In the genomic region with DNA sequence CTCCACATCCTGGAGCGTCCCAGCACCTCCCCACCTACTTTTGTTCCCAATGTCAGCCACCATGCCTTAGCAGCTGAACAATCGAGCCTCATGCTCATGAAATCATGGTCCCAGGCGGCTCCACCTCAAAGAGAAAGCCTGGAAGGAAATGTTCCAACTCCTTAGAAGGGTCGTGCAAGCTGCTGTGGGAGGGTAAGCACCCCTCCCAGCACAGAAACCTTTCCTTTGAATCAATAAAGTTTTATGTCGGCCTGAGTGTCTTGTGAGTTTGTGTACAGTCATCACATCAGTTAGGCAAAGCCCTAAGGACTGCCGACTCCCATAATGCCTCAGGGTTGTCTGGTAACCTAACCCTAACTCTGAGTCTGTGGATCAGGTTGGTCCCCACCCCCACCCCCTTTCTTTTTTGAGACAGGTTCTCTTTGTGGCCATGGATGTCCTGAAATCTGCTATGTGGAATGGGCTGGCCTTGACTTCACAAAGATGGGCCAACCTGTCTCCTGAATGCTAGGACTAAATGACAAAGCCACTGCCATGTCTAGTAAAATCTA, we compare ENCODE assay signal across 14 mouse cellular contexts. TPM values are rescaled to one million over a fixed set of nuclear protein-coding genes. Genes with fewer than 3 reads are reported as not detected.
DNase-seq lines count a peak whose midpoint lies in the region; ATAC-seq and TF ChIP-seq lines count a peak whose summit lies in the region.
"Had no signal": no experiment of that assay in that cellular context is flagged by ENCODE, and none has a peak within 500 bp of the region (broad histone marks: within the 10 kb centered on the region; RNA-seq: fewer than 3 reads in every experiment).

No protein-coding gene starts in this region.

- H3K9me3 ChIP-seq in lung, embryonic 14.5 days (ENCODE audit: low read depth, low read length): no peaks in the 10 kb centered on the region
- no peaks in the 10 kb centered on the region for H3K9me3 ChIP-seq in embryonic facial prominence, embryonic 10.5 days
- no peaks in the 10 kb centered on the region for H3K9me3 ChIP-seq in liver, embryonic 16.5 days (replicated peaks; ENCODE audit: control insufficient read depth, low read length)
- no peaks in the 10 kb centered on the region for H3K9me3 ChIP-seq in midbrain, embryonic 11.5 days (ENCODE audit: control insufficient read depth, low read length)
- H3K9me3 ChIP-seq: intestine, embryonic 15.5 days had no signal

- 65% methylated on average over 6 of the region's 6 CpGs for WGBS in lung, embryonic 14.5 days
- WGBS in embryonic facial prominence, embryonic 10.5 days: 72% methylated on average over 6 of the region's 6 CpGs
- WGBS in liver, embryonic 16.5 days (ENCODE audit: insufficient replicate concordance): 38% methylated on average over 6 of the region's 6 CpGs
- 70% methylated on average over 6 of the region's 6 CpGs for WGBS in midbrain, embryonic 11.5 days

- peak overlapping the region; percentile 58; the same call in 1 of the 2 replicates for H3K27ac ChIP-seq in lung, embryonic 14.5 days (ENCODE audit: low read depth)
- H3K27ac ChIP-seq in embryonic facial prominence, embryonic 10.5 days (replicated peaks): no peak overlapping the region
- peak overlapping the region; percentile 96 for H3K27ac ChIP-seq in liver, embryonic 16.5 days (ENCODE audit: low read length)
- H3K27ac ChIP-seq in midbrain, embryonic 11.5 days (ENCODE audit: low read depth, low read length): no peak overlapping the region
- H3K27ac ChIP-seq: intestine, embryonic 15.5 days; stomach, postnatal 0 days had no signal

- no peak for ATAC-seq in lung, embryonic 14.5 days (ENCODE audit: insufficient read depth)
- ATAC-seq in liver, embryonic 16.5 days (ENCODE audit: low read depth): no peak
- no peak for ATAC-seq in midbrain, embryonic 11.5 days (ENCODE audit: low FRiP score)

- H3K36me3 ChIP-seq in lung, embryonic 14.5 days (ENCODE audit: insufficient read depth): peaks cover 9% of the 10 kb centered on the region; the same call in 1 of the 2 replicates
- H3K36me3 ChIP-seq in embryonic facial prominence, embryonic 10.5 days (replicated peaks): no peaks in the 10 kb centered on the region
- no peaks in the 10 kb centered on the region for H3K36me3 ChIP-seq in liver, embryonic 16.5 days (ENCODE audit: control insufficient read depth, insufficient read depth)
- no peaks in the 10 kb centered on the region for H3K36me3 ChIP-seq in midbrain, embryonic 11.5 days (ENCODE audit: control insufficient read depth, insufficient read depth, low read length)
- H3K36me3 ChIP-seq: intestine, embryonic 15.5 days had no signal

- intact Hi-C loops in heart, postnatal 10 days (cut with DNase I): loop anchor here (2.0 kb wide), 1 partner anchor 26 kb away; the partner anchor contains the start of gene Mrpl4

- H3K9ac ChIP-seq in lung, embryonic 14.5 days: no peak overlapping the region; the same call in 1 of the 2 replicates
- H3K9ac ChIP-seq in liver, embryonic 16.5 days (ENCODE audit: low read depth, low read length): peak overlapping the region; percentile 92
- no peak overlapping the region for H3K9ac ChIP-seq in midbrain, embryonic 11.5 days (ENCODE audit: low read length)

- peak overlapping the region; percentile 95 for H3K4me2 ChIP-seq in lung, embryonic 14.5 days
- peak overlapping the region; percentile 99 for H3K4me2 ChIP-seq in liver, embryonic 16.5 days (ENCODE audit: low read depth, low read length)
- H3K4me2 ChIP-seq in midbrain, embryonic 11.5 days: no peak overlapping the region

- peaks cover 31% of the 10 kb centered on the region for H3K27me3 ChIP-seq in lung, embryonic 14.5 days (ENCODE audit: insufficient read depth, low read length)
- peaks cover 87% of the 10 kb centered on the region for H3K27me3 ChIP-seq in embryonic facial prominence, embryonic 10.5 days (replicated peaks; ENCODE audit: low read depth, poor library complexity, severe bottlenecking)
- H3K27me3 ChIP-seq in liver, embryonic 16.5 days (ENCODE audit: control insufficient read depth, insufficient read depth, low read depth, low read length): peaks cover 20% of the 10 kb centered on the region
- peaks cover 56% of the 10 kb centered on the region for H3K27me3 ChIP-seq in midbrain, embryonic 11.5 days (ENCODE audit: control insufficient read depth, insufficient read depth, low read length)

- H3K4me3 ChIP-seq in lung, embryonic 14.5 days (ENCODE audit: low read depth, low read length): no peak overlapping the region
- 0 out of 2 replicates have a peak overlapping the region, but pooled peaks have one; percentile 57 for H3K4me3 ChIP-seq in embryonic facial prominence, embryonic 10.5 days
- peak overlapping the region; percentile 76 for H3K4me3 ChIP-seq in liver, embryonic 16.5 days (ENCODE audit: low read depth, low read length)
- no peak overlapping the region for H3K4me3 ChIP-seq in midbrain, embryonic 11.5 days (ENCODE audit: low read depth, low read length)

- peaks cover 26% of the 10 kb centered on the region; the same call in 1 of the 2 replicates for H3K4me1 ChIP-seq in lung, embryonic 14.5 days (ENCODE audit: insufficient read depth)
- peaks cover 53% of the 10 kb centered on the region for H3K4me1 ChIP-seq in embryonic facial prominence, embryonic 10.5 days
- H3K4me1 ChIP-seq in liver, embryonic 16.5 days (ENCODE audit: control insufficient read depth, low read depth, low read length): peaks cover 52% of the 10 kb centered on the region
- H3K4me1 ChIP-seq in midbrain, embryonic 11.5 days (ENCODE audit: control insufficient read depth, insufficient read depth, low read length): peaks cover 28% of the 10 kb centered on the region

- no peak for TF ChIP-seq CTCF in lung, embryonic 14.5 days (IDR thresholded peaks at IDR 0.05; ENCODE audit: low read depth)

- DNase-seq in heart, adult 11 months: peak; percentile 89
- no peak for DNase-seq in heart, postnatal 10 days
- DNase-seq in lung, embryonic 14.5 days: no peak
- no peak for DNase-seq in lung, postnatal 36 days
- no peak for DNase-seq in embryonic facial prominence, embryonic 10.5 days (ENCODE audit: low spot score)
- no peak for DNase-seq in left cerebral cortex, adult 18-20 months (ENCODE audit: low spot score in 2 of 2)
- DNase-seq in midbrain, embryonic 11.5 days (ENCODE audit: low spot score, missing footprints): no peak

RNA-seq across cellular contexts. Expression of gene Icam4, which starts 0.5 kb away (rescaled TPM):
- under 1 TPM; 0.53 to 0.79 TPM for total RNA-seq in heart, postnatal 10 days (2021)
- polyA plus RNA-seq in lung, embryonic 14.5 days (2014; fragmentation: Nextera tagmentation; extraction: Ambion mirVana): 1.5 TPM in 2 replicates
- polyA plus RNA-seq in embryonic facial prominence, embryonic 10.5 days (2016; fragmentation: Nextera tagmentation; extraction: Ambion mirVana): 3.8 and 5.1 TPM in 2 replicates
- 172 and 184 TPM in 2 replicates for polyA plus RNA-seq in liver, embryonic 16.5 days (2015; fragmentation: Nextera tagmentation; extraction: Ambion mirVana)
- 1 to 10 TPM in 1 of 2 experiments, under 1 TPM in 1; 0.98 to 1.7 TPM for total RNA-seq in left cerebral cortex, adult 18-20 months (2021)
- 5.4 and 9.2 TPM in 2 replicates for polyA plus RNA-seq in midbrain, embryonic 11.5 days (2014; fragmentation: Nextera tagmentation; extraction: Ambion mirVana)

RNA-seq across cellular contexts. Expression of gene Icam5, which starts 3.2 kb away (rescaled TPM):
- under 1 TPM; 0.10 to 0.12 TPM for total RNA-seq in heart, postnatal 10 days (2021)
- polyA plus RNA-seq in lung, embryonic 14.5 days (2014; fragmentation: Nextera tagmentation; extraction: Ambion mirVana): 0.09 and 0.31 TPM in 2 replicates
- polyA plus RNA-seq in embryonic facial prominence, embryonic 10.5 days (2016; fragmentation: Nextera tagmentation; extraction: Ambion mirVana): not detected in 2 replicates
- polyA plus RNA-seq in liver, embryonic 16.5 days (2015; fragmentation: Nextera tagmentation; extraction: Ambion mirVana): 0.26 and 0.30 TPM in 2 replicates
- 100 to 1,000 TPM; 203 to 239 TPM for total RNA-seq in left cerebral cortex, adult 18-20 months (2021)
- polyA plus RNA-seq in midbrain, embryonic 11.5 days (2014; fragmentation: Nextera tagmentation; extraction: Ambion mirVana): not detected in 2 replicates
- total RNA-seq: common myeloid progenitor, adult 5-6 weeks; gastrocnemius, postnatal 25 days had no signal
- polyA plus RNA-seq: hindbrain, embryonic 11.5 days had no signal

RNA-seq across cellular contexts. Expression of gene Icam1, which starts 12.8 kb away (rescaled TPM):
- 1 to 10 TPM; 8.9 to 9.5 TPM for total RNA-seq in heart, postnatal 10 days (2021)
- 33.6 and 41.5 TPM in 2 replicates for polyA plus RNA-seq in lung, embryonic 14.5 days (2014; fragmentation: Nextera tagmentation; extraction: Ambion mirVana)
- polyA plus RNA-seq in embryonic facial prominence, embryonic 10.5 days (2016; fragmentation: Nextera tagmentation; extraction: Ambion mirVana): 5.9 and 6.0 TPM in 2 replicates
- polyA plus RNA-seq in liver, embryonic 16.5 days (2015; fragmentation: Nextera tagmentation; extraction: Ambion mirVana): 10.6 and 11.9 TPM in 2 replicates
- 1 to 10 TPM; 2.3 to 2.9 TPM for total RNA-seq in left cerebral cortex, adult 18-20 months (2021)
- polyA plus RNA-seq in midbrain, embryonic 11.5 days (2014; fragmentation: Nextera tagmentation; extraction: Ambion mirVana): 3.9 and 4.0 TPM in 2 replicates

RNA-seq across cellular contexts. Expression of gene Mrpl4, which starts 26.1 kb away (rescaled TPM):
- 100 to 1,000 TPM; 103 to 104 TPM for total RNA-seq in heart, postnatal 10 days (2021)
- 156 and 166 TPM in 2 replicates for polyA plus RNA-seq in lung, embryonic 14.5 days (2014; fragmentation: Nextera tagmentation; extraction: Ambion mirVana)
- 154 and 161 TPM in 2 replicates for polyA plus RNA-seq in embryonic facial prominence, embryonic 10.5 days (2016; fragmentation: Nextera tagmentation; extraction: Ambion mirVana)
- 58.0 and 59.8 TPM in 2 replicates for polyA plus RNA-seq in liver, embryonic 16.5 days (2015; fragmentation: Nextera tagmentation; extraction: Ambion mirVana)
- 10 to 100 TPM; 57.3 to 62.1 TPM for total RNA-seq in left cerebral cortex, adult 18-20 months (2021)
- polyA plus RNA-seq in midbrain, embryonic 11.5 days (2014; fragmentation: Nextera tagmentation; extraction: Ambion mirVana): 120 and 121 TPM in 2 replicates

RNA-seq across cellular contexts. Expression of gene Zglp1, which starts 38.3 kb away (rescaled TPM):
- total RNA-seq in heart, postnatal 10 days (2021): not detected
- 1.4 TPM in 1 of 2 replicates, not detected in the other for polyA plus RNA-seq in lung, embryonic 14.5 days (2014; fragmentation: Nextera tagmentation; extraction: Ambion mirVana)
- polyA plus RNA-seq in embryonic facial prominence, embryonic 10.5 days (2016; fragmentation: Nextera tagmentation; extraction: Ambion mirVana): 0.70 and 1.8 TPM in 2 replicates
- polyA plus RNA-seq in liver, embryonic 16.5 days (2015; fragmentation: Nextera tagmentation; extraction: Ambion mirVana): 0.43 TPM in 1 of 2 replicates, not detected in the other
- total RNA-seq in left cerebral cortex, adult 18-20 months (2021): not detected
- polyA plus RNA-seq in midbrain, embryonic 11.5 days (2014; fragmentation: Nextera tagmentation; extraction: Ambion mirVana): 0.86 and 2.1 TPM in 2 replicates
- total RNA-seq: adrenal gland, postnatal 36 days; common myeloid progenitor, adult 5-6 weeks; gastrocnemius, postnatal 25 days had no signal
- polyA plus RNA-seq: stomach, postnatal 0 days had no signal

Comparison
In these comparisons a context has a peak if more than half of its experiments do, and no peak if none do; other contexts are left out.
1. H3K27ac ChIP-seq: peak in lung, embryonic 14.5 days (single experiment) and liver, embryonic 16.5 days (single experiment); none in embryonic facial prominence, embryonic 10.5 days (single experiment) and midbrain, embryonic 11.5 days (single experiment).
2. H3K4me3 ChIP-seq: peak in embryonic facial prominence, embryonic 10.5 days (single experiment) and liver, embryonic 16.5 days (single experiment); none in lung, embryonic 14.5 days (single experiment) and midbrain, embryonic 11.5 days (single experiment).
3. RNA of gene Icam4, which starts 0.5 kb away (polyA plus RNA-seq): 172 to 184 TPM in liver, embryonic 16.5 days; 5.4 to 9.2 TPM in midbrain, embryonic 11.5 days, 3.8 to 5.1 TPM in embryonic facial prominence, embryonic 10.5 days and 1.5 TPM in lung, embryonic 14.5 days; every median in the first group is over 10 times any median in the second.